Mouse (Mus musculus): ENCODE measurements around the gene Josd1.

Josd1 gene

DNA sequence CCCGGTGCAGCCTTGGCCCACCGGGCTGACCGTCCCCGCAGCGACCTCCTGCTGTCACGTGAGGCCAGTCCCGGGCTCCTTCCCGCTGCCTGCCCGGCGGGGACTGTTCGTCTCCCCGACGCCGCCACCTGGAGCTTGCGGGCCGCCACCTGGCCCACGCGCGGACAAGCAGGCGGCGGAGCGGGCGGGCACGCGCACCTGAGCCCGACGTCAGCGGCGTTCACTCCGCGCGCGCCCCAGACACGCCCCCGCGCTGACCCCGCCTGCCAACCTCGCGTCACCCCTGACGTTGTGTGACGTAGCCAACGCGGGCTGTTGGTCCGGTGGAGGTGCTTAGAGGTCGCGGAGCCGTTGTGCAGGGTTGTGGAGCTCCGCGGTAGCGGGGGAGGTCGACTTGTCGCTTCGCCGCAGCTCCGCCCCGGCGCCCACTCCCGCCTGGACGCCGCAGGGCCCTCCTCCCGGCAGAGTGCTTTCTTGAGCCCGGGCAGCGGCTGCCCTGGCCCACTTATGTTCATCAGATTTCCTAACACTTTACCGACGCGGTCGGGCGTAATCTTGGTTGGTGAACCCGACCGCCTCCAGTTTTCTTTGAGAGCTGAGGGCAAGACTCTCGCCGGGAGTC, at the start of gene Josd1:
Gene Josd1 (minus strand): TSS at position 274 of the 622 bp plus-strand sequence.
- DNase-seq: peak; percentile 99

DNA sequence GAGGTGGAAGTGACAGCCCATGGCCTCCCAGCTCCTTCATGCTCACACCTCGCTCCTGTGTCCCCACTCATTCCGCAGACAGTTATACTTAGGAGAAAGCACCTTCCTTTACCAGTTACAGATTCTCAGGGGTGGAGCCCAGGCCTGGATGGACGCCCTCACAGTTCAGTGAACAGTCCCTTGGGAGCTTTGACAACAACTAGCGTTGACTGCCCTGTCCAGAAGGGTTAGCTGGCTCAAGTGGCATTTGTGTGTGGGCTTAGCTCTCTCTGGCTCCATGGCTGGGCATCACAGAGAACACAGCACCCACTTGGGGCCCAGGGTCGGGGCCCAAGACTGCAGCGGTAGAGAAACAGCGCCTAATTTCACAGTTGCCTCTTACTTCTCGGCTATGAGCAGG, 46.6 kb upstream of the Josd1 start:
- no peak for DNase-seq

DNA sequence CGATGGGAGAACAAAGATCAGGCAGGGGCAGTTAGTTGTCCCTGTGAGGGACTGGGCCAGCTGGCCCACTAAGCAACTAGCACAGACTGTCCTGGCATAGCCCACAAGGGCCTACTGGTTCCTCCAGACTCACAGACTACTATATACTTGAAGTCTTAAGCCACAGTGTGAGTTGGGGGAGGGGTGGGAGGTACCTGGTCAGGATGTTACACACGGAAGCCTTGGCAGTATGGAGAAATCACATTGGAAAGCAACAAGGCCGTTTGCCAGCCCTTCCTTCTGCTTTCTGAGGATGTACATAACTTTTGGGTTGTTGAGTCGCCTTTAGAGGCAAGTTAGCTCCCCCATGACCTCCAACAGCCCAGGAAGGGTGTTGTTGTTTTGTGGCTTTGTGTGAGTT, 45.9 kb upstream of the Josd1 start:
- no peak for DNase-seq

DNA sequence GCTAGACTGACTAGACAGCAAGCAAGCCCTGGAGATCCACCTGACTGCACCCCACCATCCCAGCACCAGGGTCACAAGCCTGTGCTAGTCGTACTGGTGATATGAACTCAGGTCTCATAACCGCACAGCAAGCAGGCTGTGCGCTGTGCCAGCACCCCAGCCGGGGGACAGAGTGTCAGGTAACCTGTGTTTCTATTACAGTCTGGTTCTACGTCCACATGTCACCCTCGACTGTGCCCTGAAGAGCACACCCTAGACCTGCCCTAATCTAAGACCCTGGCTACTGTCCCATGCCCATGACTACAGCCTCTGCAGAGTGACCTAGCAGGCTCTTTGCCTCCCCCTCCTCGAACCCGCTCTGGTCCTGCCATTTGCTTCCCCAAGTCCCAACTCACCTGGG, 45.5 kb upstream of the Josd1 start:
- DNase-seq: no peak

DNA sequence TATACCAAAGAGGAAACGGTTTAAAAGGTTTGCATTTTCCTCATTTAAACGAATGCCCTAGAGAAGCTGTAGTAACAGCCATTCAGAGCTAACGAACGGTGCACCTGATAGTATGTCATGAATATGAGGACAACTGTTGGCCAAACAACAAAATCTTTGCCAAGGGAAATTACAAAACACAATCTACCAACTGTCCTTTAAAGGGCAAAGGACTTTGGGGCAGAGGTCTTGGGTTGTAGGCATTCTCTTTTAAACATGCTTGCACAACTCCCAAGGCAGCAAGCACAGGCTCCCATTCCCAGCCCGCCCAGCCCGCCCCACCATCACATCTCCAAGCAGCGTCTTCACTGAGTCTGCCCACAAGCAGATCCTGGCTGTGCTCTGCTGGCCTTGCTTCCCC, 43.8 kb upstream of the Josd1 start:
- DNase-seq: no peak

DNA sequence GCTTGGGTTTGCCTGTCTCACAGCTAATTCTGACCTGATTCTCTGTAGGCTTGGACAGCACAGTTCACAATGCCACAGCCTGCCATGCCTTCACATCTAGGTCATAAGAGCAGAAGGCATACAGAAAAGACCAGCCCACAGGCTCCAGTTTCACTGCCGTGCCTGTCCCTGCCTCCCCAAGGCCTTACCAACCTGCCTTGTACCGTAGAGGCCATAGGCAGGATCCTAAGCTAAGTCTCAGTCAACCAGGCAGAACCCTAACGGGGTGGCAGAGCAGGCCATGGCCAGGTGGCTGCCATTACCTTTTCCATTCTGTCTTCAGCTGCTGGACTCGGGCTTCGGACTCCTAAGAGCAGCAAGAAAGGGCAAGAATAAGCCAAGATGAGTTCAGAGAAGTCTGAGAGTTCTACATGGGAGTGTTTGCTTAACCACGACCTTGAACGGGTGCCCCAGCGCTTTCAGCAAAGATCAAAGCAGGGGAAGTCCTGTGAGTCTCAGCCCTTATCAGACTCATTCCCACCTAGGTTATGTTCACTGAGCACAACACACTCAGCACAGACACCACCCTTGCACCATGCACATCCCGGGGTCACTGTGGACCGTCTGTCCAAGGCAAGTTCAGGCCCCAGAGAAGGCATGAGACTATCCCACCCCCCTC, 41.1 kb upstream of the Josd1 start:
- DNase-seq: no peak

DNA sequence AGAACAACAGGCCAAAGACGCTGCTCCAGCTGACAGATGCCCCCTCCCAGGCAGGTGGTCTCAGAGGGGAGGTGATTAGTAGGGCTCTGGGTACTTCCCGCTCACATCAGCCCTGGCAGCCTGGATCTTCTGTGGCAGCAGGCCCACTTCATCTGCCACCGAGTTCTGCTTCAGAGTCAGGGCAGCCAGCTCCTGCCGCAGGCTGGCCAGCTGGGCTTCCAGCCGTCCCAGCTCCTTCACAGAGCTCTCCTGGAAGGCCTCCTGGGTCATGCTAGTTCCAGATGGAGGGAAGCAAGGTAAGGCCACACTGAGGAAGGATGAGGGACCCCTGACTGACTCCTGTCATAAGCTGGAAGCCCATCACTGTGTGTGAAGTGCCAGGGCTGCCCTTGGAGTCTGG, 40.6 kb upstream of the Josd1 start:
- no peak for DNase-seq

DNA sequence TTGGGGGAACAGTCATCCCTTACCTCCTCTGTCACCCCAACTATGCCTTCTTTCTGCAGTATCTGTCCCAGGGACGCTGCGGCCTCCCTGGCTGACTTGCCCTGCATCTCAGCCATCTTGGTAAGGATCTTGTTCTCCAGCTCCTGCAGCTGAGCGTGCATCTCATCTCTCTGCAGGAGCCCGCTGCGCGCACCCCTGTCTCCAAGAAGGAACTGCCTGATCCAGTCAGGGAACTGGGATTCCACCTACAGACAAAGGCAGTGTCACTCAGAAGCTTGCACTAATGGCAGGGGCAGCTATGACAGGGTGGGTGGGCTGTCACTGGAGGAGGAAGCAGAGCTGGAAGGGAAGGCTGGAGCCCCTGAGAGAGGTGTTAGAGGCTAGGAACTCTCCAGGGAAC, 40.1 kb upstream of the Josd1 start:
- no peak for DNase-seq

DNA sequence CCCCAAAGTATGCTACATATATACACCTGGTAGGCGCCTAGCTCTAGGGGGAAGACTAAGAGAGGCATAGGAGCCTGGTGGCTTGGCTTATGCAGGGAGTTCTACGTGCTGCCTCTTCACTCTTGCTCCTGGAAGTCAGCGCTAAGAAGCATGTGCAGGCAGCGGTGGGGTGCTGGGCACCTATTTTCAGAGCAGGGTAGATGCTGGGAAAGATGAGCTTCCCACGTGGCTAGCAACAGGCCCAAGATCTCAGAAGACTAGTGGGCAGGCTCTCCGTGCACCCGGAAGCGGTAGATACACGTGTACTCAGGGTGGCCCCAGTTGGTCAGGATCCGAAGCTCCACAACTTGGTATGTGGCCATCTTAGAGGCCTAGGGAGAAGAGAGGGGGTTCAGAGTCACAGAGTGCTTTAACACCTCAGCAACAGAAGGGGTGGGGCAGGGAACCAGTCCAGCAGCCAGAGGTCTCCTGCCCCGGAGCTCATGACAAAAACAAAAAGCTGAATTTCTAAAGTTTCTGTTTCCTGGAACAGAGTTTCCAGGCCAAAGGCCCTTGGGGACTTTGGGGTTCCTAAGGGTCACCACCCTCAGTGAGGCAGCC, 37.6 kb upstream of the Josd1 start:
- no peak for DNase-seq

DNA sequence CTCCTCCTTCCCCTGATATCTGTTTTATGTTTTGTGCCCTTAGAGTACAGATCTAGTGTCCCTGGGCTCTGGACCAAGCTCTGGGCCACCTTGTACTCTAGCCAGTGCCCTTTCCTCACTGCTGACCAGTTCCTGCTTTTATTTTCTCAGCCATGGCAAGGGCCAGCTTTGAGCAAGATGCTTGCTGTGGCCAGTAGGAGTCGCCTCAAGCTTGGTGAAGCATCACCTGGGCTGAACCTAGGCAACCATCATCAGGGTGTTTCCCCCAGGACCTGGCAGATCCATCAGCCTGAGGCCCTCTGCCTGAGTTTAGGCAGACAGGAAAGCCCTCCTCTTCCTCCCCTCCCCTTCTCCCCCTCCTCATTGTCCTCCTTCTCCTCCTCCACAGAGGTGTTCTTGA, 35.7 kb upstream of the Josd1 start:
- peak; percentile 62 for DNase-seq

DNA sequence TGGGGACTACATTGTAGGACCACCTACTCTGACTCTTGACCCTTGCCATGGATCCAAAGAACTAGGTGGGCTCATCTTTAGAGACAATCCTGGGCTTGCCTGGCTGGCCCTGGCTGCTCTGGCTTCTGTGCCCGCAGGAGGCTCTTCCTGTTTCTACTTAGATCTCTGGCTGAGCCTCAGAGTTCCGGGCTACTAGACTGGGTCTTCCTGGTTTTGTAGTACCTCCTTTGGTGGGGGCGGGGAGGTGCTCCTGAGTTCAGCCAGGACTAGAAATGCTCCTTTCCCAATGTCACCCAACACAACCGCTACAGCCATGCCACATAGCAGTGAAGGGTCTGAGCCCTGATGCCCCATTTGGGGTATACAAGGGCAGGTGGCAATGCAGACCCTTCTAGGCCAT, 33.1 kb upstream of the Josd1 start:
- DNase-seq: no peak

DNA sequence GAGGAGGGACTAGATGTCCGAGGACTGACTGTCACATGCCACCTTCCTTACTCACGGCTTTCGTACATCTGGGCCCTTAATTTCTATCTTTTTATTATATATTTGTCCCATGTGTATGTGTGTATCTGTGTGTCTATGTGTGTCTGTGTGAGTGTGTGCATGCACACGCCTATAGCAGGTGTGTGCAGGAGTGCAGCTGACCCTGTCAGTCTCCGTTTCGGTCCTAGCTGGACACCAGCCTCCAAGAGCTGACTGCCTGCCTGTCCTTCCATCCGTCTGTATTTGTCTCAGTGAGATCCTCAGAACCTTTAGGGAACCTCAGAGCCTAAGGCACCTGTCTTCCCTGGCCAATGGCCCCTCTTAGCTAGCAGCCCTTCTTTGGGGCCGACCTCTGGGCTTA, 32.5 kb upstream of the Josd1 start:
- DNase-seq: no peak

DNA sequence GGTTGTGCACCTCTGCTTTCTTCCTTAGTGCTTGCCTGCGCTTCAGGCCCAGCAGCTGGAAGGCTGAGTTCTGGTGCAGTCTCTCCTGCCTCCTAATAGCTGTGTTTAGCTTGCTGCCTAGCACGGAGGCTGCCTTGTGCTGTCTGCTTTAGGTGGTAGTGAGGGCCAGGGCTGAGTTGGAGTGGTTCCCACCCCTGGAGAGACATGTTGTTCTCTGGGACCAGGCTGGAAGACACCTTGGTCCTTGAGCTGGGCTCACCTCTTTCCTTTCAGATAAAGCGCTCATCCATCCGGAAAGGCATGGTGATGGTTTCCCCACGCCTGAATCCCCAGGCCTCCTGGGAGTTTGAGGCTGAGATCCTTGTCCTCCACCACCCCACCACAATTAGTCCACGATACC, 29.0 kb upstream of the Josd1 start:
- DNase-seq: no peak

DNA sequence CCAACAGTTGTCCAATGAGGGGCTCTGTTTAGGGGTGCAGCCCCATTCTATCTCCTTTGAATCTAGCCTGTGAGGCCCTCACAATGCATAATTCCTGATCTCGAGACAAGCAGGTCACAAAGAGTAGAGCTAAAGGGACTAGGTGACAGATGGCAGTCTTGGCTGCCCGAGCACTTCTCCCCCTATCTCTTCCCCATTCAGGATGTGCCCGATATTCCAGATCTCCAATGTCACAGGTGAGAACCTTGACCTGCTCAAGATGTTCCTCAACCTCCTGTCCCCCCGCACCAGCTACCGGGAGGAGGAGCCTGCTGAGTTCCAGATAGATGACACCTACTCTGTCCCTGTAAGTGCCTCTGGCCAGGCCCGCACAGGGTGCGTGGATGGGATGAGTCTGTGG, 27.9 kb upstream of the Josd1 start:
- DNase-seq: no peak

DNA sequence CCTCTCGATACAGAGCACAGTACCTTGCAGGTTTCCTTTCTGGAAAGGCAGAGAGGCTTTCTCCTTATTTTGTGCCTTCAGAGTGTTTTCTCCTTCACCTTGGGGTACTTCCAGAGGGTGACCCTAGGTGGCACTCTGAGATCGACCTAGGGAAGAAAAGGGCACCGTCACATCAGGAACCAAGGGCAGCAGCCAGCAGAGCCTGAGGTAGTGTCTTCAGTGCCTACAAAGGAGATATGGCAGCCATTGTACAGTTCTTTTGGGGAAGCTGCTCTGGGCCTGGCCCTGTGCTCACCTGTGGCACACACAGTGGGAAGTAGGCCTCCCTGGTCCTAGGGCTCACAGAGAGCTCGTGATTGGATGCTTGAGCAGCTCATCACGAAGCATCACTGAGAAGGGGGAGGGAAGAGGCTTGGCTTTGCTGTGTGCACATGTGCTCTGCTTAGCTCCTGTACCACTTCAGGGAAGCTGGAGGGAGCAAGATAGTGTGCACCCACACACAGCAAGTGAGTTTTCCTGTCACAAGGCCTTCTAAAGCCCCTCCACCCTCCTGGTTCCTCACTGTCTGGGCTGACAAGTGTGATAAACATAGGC, 20.6 kb upstream of the Josd1 start:
- no peak for DNase-seq

DNA sequence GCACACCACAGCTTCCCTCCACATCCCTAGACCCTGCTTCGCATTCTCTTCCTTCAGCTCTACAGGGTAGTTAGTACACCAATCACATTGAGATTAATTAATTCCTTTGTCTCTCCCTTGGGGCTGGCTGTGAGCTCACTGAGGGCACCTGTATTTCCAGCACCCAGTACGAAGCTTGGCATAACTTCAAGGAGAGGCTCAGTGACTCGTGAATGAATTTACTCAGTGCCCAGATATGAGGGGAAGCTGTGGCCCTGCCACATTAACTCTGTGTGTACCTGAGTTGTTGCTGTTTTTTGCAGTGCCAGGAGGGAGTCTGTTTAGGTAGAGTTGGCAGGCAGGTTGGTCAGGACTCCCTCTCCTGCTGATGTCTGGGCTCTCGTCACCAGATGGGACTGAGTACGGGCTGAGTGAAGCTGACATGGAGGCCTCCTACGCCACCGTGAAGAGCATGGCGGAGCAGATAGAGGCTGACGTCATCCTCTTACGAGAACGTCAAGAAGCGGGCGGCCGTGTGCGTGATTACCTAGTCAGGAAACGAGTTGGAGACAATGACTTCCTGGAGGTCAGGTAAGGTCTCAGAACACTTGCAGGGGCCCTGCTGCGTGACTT, 19.0 kb upstream of the Josd1 start:
- DNase-seq: peak; percentile 22

DNA sequence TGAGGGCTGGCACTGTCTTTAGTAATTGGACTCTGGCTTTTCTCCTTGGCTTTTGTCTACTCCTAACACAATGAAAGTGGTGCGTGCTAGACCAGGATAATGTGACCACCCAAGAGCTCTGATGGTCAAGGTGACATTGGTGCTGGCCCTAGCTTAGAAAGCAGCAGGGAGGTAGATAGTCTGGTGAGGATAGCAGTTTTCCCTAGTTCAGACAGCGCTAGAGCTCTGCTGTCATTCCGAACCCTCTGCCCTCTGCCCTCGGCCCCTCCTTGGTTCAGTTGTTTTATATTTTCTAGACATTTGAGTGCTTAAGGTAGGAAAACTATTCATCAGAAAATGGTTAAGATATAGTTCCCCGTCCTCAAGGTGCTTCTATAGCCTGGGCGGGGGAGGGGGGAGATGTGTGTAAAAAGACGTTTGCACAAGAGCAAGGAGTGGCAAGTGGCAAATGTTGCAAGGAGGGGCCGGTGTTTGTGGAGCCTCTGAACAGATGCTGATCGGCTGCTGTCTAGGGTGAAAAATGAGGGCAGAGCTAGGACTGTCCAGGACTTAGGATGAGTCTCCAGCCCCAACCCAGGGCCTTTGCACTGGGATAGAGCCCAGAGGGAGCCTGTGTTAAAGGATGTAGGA, 10.0 kb upstream of the Josd1 start:
- DNase-seq: no peak

DNA sequence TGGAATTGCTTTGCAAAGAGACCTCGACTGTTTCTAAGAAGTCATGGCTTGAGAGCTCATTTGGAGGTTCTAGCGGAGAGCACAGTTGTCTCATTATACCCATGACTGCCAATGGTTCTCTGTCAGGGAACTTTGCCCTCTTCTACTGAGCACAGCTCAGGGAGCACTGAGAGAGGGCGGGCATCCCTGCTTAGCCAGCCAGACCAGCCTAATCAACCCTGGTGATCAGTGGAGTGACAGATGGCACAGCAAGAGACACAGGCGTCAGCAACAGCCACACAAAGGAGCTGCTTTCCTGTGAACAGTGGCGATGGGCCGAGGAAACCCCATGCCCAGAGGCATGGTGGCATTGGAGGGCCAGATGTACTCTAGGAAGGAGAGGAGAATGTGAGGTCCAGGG, 9.3 kb upstream of the Josd1 start:
- DNase-seq: peak; percentile 47

DNA sequence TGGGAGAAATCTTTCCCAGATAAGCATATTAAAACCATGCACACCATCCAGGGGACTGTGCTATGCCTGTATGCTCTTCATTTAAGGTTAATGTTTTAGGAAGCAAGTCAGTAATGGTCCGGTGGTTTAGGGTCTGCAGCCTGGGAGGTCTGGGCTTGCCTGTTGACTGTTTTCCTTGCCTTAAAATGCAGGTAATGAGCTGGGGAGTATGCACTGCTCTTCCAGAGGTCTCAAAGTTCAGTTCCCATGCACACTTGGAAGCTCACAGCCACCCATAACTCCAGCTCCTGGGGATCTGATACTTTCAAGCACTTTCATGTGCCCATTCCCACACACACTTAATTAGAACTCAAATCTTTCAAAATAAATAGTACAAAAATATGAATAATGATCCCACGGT, 8.8 kb upstream of the Josd1 start:
- DNase-seq: peak; percentile 30

DNA sequence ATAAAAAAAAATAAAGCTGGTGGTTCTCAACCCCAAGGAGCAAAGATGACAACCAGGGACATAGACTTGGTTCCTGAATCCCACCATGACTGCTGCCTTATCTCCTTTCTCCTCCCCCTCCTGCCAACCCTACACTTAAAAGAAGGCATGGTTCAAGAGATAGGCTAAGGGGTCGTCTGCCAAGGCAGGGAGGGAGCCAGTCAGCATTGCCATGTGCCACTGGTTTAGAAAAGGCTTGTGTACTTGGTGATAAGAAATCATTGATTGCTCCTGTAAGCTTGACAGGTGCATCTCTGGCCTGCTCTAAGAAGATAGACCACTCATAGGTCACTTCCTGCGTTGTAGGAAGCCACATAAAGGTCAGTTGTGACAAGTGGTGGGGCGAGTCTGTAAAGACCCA, 7.8 kb upstream of the Josd1 start:
- DNase-seq: no peak

DNA sequence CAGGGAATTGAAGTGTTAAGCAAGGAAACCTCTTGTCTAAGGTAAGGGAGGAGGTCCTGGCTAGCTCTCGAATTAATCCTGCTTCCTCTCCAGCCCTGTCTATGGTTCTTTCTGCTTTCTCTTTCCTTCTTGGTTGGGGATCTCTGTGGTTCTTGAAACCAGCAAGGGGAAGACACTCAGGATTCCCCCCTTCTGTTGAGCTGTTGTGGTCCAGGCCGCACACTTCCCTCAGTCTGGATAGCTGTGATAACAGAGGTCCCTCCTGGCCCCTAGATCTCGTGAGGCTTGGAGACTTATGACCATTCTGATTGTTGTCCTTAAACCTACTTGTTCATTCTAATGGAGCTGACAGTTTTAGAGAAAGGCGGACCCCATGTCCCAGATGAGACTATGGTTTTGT, 6.8 kb upstream of the Josd1 start:
- DNase-seq: no peak

DNA sequence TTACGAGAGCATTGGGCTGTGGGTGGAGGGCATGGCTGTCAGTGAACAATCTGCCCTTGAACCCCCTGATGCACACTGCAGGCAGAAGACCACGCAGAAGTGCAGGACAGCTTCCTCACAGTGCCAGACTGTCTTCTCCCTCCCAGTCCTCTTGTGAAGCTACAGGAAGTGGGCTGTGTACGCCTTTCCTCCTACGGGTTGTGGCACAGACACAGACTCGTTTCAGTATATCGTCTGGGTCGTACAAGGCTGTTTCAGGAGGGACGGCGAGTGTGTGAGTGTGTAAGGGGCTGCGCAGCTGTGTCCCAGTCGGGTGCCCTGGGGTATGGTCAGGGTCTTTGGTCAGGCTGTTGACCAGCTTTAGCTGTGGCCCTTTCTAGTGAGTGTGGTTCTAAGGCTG, 6.0 kb upstream of the Josd1 start:
- DNase-seq: no peak

DNA sequence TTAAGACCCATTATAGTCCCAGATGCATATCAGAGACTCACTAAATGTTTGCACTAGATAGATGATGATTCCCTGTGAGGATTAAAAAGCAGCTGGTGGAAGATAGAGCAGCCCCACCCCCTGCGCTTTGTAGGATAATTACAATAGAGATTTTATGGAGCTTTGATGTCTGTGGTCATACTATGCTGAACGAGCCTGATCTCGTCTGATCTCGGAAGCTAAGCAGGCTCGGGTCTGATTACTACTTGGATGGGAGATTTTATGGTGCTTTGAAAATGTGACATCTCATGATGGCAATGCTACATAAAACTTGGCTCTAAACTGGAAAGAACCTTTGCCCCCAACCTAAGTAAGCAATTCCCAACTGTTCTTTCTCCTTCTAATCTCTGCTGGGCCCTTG, 4.6 kb upstream of the Josd1 start:
- no peak for DNase-seq

All from kidney, adult 18-20 months (tissue).